Mouse (Mus musculus) midbrain, postnatal 0 days (tissue): ENCODE data around the gene Dap. TPM values are rescaled to one million over a fixed set of nuclear protein-coding genes. Genes with fewer than 3 reads are reported as not detected.

Source experiments
- ATAC-seq: fragments of 200-750 bp; cut with Nextera tagmentation; 2 replicates; pipeline ENCODE4 v1.8.0; 2017; ENCODE audit warnings: moderate number of reproducible peaks, mild to moderate bottlenecking, moderate TSS enrichment, moderate library complexity; ENCODE audit not compliant: low FRiP score
- DNase-seq: peaks from one replicate; pipeline ENCODE4 v3.0.0-alpha.2; 2015; ENCODE audit warnings: low spot score
- H3K27ac ChIP-seq: fragments of 300-500 bp; sonication (generic); 2 replicates; pipeline ENCODE4 v1.5.1; 2014; ENCODE audit warnings: low read depth, mild to moderate bottlenecking, low read length, mixed read lengths
- H3K27me3 ChIP-seq: fragments of 300-500 bp; sonication (generic); 2 replicates; pipeline ENCODE4 v1.6.1; 2014; ENCODE audit warnings: low read length, control low read depth, mixed read lengths; ENCODE audit not compliant: insufficient read depth
- H3K36me3 ChIP-seq: fragments of 300-500 bp; sonication (generic); 2 replicates; pipeline ENCODE4 v1.6.1; 2014; ENCODE audit warnings: low read length, control low read depth, mixed read lengths; ENCODE audit not compliant: insufficient read depth
- H3K4me1 ChIP-seq: fragments of 300-500 bp; sonication (generic); 2 replicates; pipeline ENCODE4 v1.6.1; 2014; ENCODE audit warnings: mild to moderate bottlenecking, control low read depth, antibody characterized with exemption, low read length, mixed read lengths; ENCODE audit not compliant: insufficient read depth
- H3K4me2 ChIP-seq: fragments of 300-500 bp; sonication (generic); 2 replicates; pipeline ENCODE4 v1.6.1; 2014; ENCODE audit warnings: low read depth, mild to moderate bottlenecking, low read length, mixed read lengths; ENCODE audit not compliant: poor library complexity, severe bottlenecking
- H3K4me3 ChIP-seq: fragments of 300-500 bp; sonication (generic); 2 replicates; pipeline ENCODE4 v1.5.1; 2014; ENCODE audit warnings: low read depth, mild to moderate bottlenecking, low read length, moderate library complexity
- H3K9ac ChIP-seq: fragments of 300-500 bp; sonication (generic); replicated peaks from 2 replicates; pipeline ENCODE4 v1.6.1; 2014; ENCODE audit warnings: mild to moderate bottlenecking, low read length, moderate library complexity, mixed read lengths; ENCODE audit not compliant: poor library complexity, severe bottlenecking
- H3K9me3 ChIP-seq: fragments of 300-500 bp; sonication (generic); 2 replicates; pipeline ENCODE4 v1.6.1; 2016; ENCODE audit warnings: low read length, control low read depth
- CTCF ChIP-seq: IDR thresholded peaks from 2 replicates; pipeline ENCODE4 v1.5.1; 2016; ENCODE audit warnings: antibody characterized with exemption, mild to moderate bottlenecking
- WGBS: fragments of 180-500 bp; shearing (Covaris S2); extraction: QIAGEN DNeasy Blood & Tissue Kit; methylation state at CpG from one replicate; pipeline ENCODE4 v1.1.7; 2014; 5-methylcytosine and 5-hydroxymethylcytosine counted together
- polyA plus RNA-seq: library from polyadenylated mRNA; unstranded; fragments of >200 nt; fragmentation: Nextera tagmentation; extraction: Ambion mirVana; gene quantifications from 2 replicates; pipeline ENCODE4 v1.2.1, GENCODE M21; 2015
- total RNA-seq: library from RNA; depleted of rRNA; stranded (reverse); fragments of >200 nt; gene quantifications from 2 replicates; pipeline ENCODE4 v1.2.3, GENCODE M21; 2014

Gene Dap
- total and polyA plus RNA-seq, 2 experiments from 2014 or later: 22.1 to 26.1 TPM

DNA sequence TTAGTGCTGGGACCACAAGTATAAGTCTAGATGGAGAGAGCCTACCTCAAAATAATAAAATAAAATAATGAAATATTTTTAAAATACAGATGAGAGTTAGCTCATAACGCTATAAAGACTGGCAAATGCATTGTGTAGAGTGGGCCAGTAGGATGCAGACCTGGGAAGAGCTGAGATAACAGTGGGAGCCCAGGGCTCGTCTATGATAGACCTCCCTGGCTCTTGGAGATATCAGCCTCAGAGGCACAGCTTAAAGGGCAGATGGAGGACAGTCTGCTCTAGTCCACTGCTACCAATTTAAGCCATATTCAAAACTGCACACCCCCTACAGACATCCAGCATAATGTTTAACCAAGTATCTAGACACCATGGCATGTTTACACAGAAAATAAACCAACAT, 56.6 kb downstream of the Dap start:
- Histone ChIP-seq H3K27me3 (no peaks in the 10 kb centered on the region), H3K36me3 (no peaks in the 10 kb centered on the region), H3K4me1 (no peaks in the 10 kb centered on the region), H3K4me3 (no peak overlapping the region), H3K9ac (no peak overlapping the region), H3K27ac (no peak overlapping the region), H3K4me2 (no peak overlapping the region), H3K9me3 (no peaks in the 10 kb centered on the region)
- no peak for DNase-seq
- TF ChIP-seq CTCF: no peak
- no peak for ATAC-seq
- 73% methylated on average over 2 of the region's 2 CpGs for WGBS

DNA sequence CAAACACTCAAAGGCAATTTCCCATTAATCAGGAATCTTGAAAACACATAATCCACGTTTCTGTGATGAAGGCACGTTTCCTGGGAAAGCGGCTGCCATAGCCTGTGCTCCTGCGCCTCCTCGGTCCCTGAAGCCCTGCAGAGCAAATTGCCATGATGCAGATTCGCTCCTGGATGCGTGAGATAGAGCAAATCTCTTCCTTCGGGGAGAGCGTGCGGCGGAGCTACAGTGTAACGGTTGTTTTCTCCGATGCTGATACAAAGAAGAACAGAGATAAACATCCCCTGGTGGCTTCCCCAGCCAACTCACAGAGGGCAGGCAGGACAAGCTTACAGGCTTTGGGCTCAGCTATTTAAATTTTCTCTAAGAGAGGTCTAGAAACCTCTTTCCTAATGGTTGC, 57.7 kb downstream of the Dap start:
- no peak for TF ChIP-seq CTCF
- Histone ChIP-seq H3K36me3 (no peaks in the 10 kb centered on the region), H3K27ac (0 out of 2 replicates have a peak overlapping the region, but pooled peaks have one; percentile 12), H3K27me3 (no peaks in the 10 kb centered on the region), H3K9me3 (no peaks in the 10 kb centered on the region), H3K4me2 (0 out of 2 replicates have a peak overlapping the region, but pooled peaks have one; percentile 26), H3K9ac (no peak overlapping the region), H3K4me3 (no peak overlapping the region), H3K4me1 (no peaks in the 10 kb centered on the region)
- ATAC-seq: no peak
- DNase-seq: peak; percentile 25
- WGBS: 44% methylated on average over 13 of the region's 13 CpGs

DNA sequence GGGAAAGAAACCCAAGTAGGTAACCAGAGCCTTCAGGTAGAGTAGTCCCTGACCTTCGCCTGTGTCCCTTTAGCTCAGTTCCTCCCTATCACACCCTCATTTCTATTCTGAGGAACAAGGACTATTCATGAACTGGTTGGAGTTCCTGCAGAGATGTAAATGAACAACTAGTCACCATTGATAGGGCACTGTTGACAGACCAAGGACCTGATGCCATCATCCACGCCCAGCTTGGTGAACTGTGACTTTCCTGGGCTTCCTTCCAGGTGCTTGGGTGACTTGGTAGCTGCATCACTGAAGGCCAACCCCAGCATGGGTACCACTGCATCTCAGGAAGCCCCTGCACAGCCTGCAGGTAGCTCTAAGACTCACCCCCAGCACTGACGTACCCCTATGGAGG, 58.2 kb downstream of the Dap start:
- Histone ChIP-seq H3K9me3 (no peaks in the 10 kb centered on the region), H3K36me3 (no peaks in the 10 kb centered on the region), H3K4me2 (no peak overlapping the region), H3K9ac (no peak overlapping the region), H3K4me3 (no peak overlapping the region), H3K4me1 (no peaks in the 10 kb centered on the region), H3K27ac (no peak overlapping the region), H3K27me3 (no peaks in the 10 kb centered on the region)
- no peak for ATAC-seq
- DNase-seq: no peak
- TF ChIP-seq CTCF: no peak
- 82% methylated on average over 3 of the region's 3 CpGs for WGBS

DNA sequence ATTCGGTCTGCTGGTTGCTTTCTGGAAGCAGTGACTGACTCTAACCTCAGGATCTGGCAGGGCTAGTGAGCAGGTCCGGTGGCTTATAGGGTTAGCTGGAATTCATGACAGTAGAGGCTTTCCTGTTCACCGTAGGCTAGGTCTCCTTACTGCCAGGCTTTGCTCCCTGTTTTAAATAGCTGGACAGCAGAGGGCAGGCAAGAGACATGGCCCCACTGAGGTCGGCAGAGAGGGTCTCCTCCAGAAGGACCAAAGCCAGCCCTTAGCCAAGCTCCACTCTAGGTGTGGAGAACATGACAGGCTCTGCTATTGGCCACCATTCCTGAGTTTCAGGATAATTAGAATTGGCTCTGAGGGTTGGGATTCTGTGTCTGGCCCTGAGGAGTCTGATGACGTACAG, 60.0 kb downstream of the Dap start:
- no peaks in the 10 kb centered on the region for H3K36me3 ChIP-seq
- H3K27ac ChIP-seq: no peak overlapping the region
- H3K9ac ChIP-seq: no peak overlapping the region
- no peaks in the 10 kb centered on the region for H3K4me1 ChIP-seq
- 73% methylated on average over 5 of the region's 5 CpGs for WGBS
- no peak overlapping the region for H3K4me2 ChIP-seq
- H3K4me3 ChIP-seq: no peak overlapping the region
- ATAC-seq: no peak
- no peak for DNase-seq
- TF ChIP-seq CTCF: peak; percentile 50
- no peaks in the 10 kb centered on the region for H3K9me3 ChIP-seq
- H3K27me3 ChIP-seq: no peaks in the 10 kb centered on the region

DNA sequence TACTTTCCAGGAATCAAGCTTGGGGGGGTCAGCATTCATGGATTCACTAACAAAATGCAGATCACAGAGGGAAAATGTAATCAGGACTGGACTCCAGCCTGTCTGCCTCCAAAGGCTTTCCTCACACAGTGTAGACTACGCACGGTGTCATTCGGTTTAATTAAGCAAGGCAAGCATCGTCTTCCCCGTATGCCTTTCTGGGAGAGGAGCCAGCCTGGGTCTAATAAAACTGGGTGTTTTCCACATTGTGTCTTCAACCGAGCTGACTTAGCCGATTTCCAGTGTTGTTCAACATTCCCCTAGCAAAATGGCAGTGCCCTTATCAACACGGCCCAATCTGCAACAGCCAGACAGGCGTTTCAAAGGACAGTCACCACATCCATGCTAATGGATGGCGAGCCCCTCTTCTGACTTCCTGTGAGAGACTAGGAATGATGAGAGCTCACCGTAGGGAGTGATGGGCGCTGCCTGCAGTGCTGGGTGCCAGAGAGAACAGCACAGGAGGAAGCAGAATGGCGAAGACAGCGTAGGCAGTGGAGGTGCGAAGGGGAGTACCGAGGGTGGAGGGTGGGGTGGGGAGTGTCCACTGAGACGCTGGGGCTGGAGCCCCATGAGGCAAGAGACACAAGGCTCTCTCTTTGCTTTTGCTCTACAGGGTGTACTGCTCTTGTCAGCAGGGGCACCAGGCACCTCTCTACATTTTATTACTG, 61.0 kb downstream of the Dap start:
- Histone ChIP-seq H3K9ac (no peak overlapping the region), H3K4me2 (no peak overlapping the region), H3K36me3 (no peaks in the 10 kb centered on the region), H3K4me1 (no peaks in the 10 kb centered on the region), H3K4me3 (no peak overlapping the region), H3K27ac (no peak overlapping the region), H3K9me3 (no peaks in the 10 kb centered on the region), H3K27me3 (no peaks in the 10 kb centered on the region)
- DNase-seq: peak; percentile 53
- WGBS: 81% methylated on average over 17 of the region's 17 CpGs
- ATAC-seq: 0 out of 2 replicates have a peak, but pooled peaks have one; percentile 7
- TF ChIP-seq CTCF: no peak

DNA sequence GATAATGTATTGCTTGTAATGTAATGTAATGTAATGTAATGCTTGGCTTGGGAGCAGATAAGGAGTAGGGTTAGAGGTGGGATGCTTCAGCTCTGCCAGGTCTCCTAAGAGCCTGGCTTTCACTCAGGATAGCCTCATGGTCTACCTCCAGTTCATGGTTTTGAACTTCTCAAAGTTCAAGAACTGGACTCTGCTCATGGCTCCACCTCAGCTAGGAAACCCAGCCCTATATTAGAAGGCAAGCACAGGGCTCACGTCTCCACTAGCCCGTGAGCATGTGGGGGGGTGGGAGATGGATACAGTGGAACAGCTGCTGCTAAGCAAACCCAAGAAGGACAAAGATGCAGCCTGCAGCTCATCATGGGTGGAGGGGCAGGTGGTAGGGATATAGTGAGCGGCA, 61.6 kb downstream of the Dap start:
- Histone ChIP-seq H3K27ac (no peak overlapping the region), H3K36me3 (no peaks in the 10 kb centered on the region), H3K9me3 (no peaks in the 10 kb centered on the region), H3K4me1 (no peaks in the 10 kb centered on the region), H3K27me3 (no peaks in the 10 kb centered on the region), H3K4me3 (no peak overlapping the region), H3K9ac (no peak overlapping the region), H3K4me2 (no peak overlapping the region)
- DNase-seq (no peak), ATAC-seq (no peak)
- TF ChIP-seq CTCF: no peak
- 91% methylated on average over 3 of the region's 3 CpGs for WGBS
